Mouse (Mus musculus) layer of hippocampus, adult 9-10 months (tissue): ENCODE results near the gene Capn3.

Experiments used
- DNase-seq: peaks from one replicate; pipeline ENCODE4 v3.0.0; 2022; ENCODE audit warnings: low spot score

The Capn3 gene

GRCm38 (mm10) chr2:120455719-120456118 is at the start of gene Capn3:
Gene Capn3, plus strand, starts transcription at chr2:120456019.
- no peak for DNase-seq

- no peak for DNase-seq
Observed at GRCm38 (mm10) chr2:120411096-120411628, 44.7 kb upstream of the Capn3 start.

- no peak for DNase-seq
Observed at GRCm38 (mm10) chr2:120414113-120414512, 41.7 kb upstream of the Capn3 start.

- peak; percentile 32 for DNase-seq
Observed at GRCm38 (mm10) chr2:120414738-120415414, 40.9 kb upstream of the Capn3 start.

GRCm38 (mm10) chr2:120424386-120424785 is 31.4 kb upstream of the Capn3 start:
- no peak for DNase-seq

- no peak for DNase-seq
Observed at GRCm38 (mm10) chr2:120444486-120444885, 11.3 kb upstream of the Capn3 start.

- no peak for DNase-seq
Observed at GRCm38 (mm10) chr2:120446373-120446772, 9.4 kb upstream of the Capn3 start.

GRCm38 (mm10) chr2:120447306-120447705 is 8.5 kb upstream of the Capn3 start:
- no peak for DNase-seq

- DNase-seq, result no peak
Observed at GRCm38 (mm10) chr2:120450724-120451123, 5.1 kb upstream of the Capn3 start.

GRCm38 (mm10) chr2:120452600-120452999 is 3.2 kb upstream of the Capn3 start:
- no peak for DNase-seq

- DNase-seq, result no peak
Observed at GRCm38 (mm10) chr2:120454987-120455386, 832 bp upstream of the Capn3 start.

- DNase-seq, result no peak
Observed at GRCm38 (mm10) chr2:120460216-120460615, 4.4 kb downstream of the Capn3 start.

GRCm38 (mm10) chr2:120463328-120463727 is 7.5 kb downstream of the Capn3 start:
- no peak for DNase-seq

- DNase-seq, result no peak
Observed at GRCm38 (mm10) chr2:120464091-120464490, 8.3 kb downstream of the Capn3 start.

GRCm38 (mm10) chr2:120464732-120465396 is 9.0 kb downstream of the Capn3 start:
- DNase-seq, result no peak

GRCm38 (mm10) chr2:120465397-120465785 is 9.6 kb downstream of the Capn3 start:
- DNase-seq, result no peak

GRCm38 (mm10) chr2:120468011-120468410 is 12.2 kb downstream of the Capn3 start:
- no peak for DNase-seq

- DNase-seq, result no peak
Observed at GRCm38 (mm10) chr2:120469220-120469619, 13.4 kb downstream of the Capn3 start.

- no peak for DNase-seq
Observed at GRCm38 (mm10) chr2:120469715-120470114, 13.9 kb downstream of the Capn3 start.

GRCm38 (mm10) chr2:120470856-120471255 is 15.0 kb downstream of the Capn3 start:
- no peak for DNase-seq

GRCm38 (mm10) chr2:120476277-120477087 is 20.7 kb downstream of the Capn3 start:
- DNase-seq, result no peak

- DNase-seq, result peak; percentile 80
Observed at GRCm38 (mm10) chr2:120478600-120478999, 22.8 kb downstream of the Capn3 start.

- DNase-seq, result no peak
Observed at GRCm38 (mm10) chr2:120481921-120482320, 26.1 kb downstream of the Capn3 start.
